Mouse (Mus musculus): ENCODE results near the gene Abcc1. TPM values are rescaled to one million over a fixed set of nuclear protein-coding genes. Genes with fewer than 3 reads are reported as not detected.

Gene Abcc1
- polyA plus RNA-seq (2015; fragmentation: Illumina TruSeq; extraction: RNeasy Lipid Tissue Mini Kit (QIAGEN cat#74804); ENCODE audit: insufficient read depth, low read depth, low replicate concordance) = 4.9 TPM

DNA sequence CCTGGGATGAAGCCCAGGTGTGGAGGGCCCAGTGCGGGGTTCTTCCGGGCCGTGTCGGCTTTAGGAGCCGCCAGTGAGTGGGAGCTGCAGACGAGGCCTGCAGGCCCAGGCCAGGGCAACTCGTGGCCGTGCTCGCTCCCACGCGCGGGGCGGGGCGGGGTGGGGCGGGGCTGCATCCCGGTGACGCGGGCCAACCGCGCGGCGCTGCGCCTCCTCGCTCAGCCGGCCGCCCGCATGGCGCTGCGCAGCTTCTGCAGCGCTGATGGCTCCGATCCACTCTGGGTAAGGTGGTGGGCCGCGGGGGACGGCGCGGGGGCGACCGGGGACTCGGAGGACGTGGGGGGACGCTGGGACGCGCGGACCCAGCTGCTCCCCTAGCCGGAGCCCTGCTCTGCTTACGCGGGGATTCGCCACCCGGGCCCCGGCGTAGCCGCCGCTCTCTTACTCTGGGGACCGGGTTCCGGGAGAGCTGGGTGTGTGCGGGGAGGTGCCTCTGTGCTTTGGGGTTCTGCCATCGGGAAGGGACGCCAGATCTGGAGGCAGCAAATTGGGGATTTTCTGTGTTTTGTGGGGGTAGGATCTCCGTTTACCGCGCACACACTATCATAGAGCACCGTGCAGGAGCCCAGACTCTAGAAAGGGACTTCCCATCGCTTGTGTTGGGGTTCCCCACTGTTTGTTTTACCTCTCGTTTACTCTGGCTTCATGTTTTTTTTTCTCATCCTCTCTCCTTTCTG lies at the start of gene Abcc1:
Gene Abcc1 (plus strand): TSS at position 197 of the 737 bp plus-strand sequence.

GRCm38 (mm10) chr16:14316884-14317876 lies 44.2 kb upstream of the Abcc1 start, which contains the start of gene Fopnl:
Gene Fopnl, minus strand, starts transcription at chr16:14317405.

Other genes with a start within 250 kb of the Abcc1 start
- 11.6 TPM for gene Nde1, start 198.3 kb upstream of the Abcc1 start, polyA plus RNA-seq (2015; fragmentation: Illumina TruSeq; extraction: RNeasy Lipid Tissue Mini Kit (QIAGEN cat#74804); ENCODE audit: insufficient read depth, low read depth, low replicate concordance)
- gene Marf1, start 198.2 kb upstream of the Abcc1 start, polyA plus RNA-seq (2015; fragmentation: Illumina TruSeq; extraction: RNeasy Lipid Tissue Mini Kit (QIAGEN cat#74804); ENCODE audit: insufficient read depth, low read depth, low replicate concordance) = 10.1 TPM
- 29.0 TPM for gene Myh11, start 70.2 kb upstream of the Abcc1 start, polyA plus RNA-seq (2015; fragmentation: Illumina TruSeq; extraction: RNeasy Lipid Tissue Mini Kit (QIAGEN cat#74804); ENCODE audit: insufficient read depth, low read depth, low replicate concordance)
- gene Fopnl, start 44.2 kb upstream of the Abcc1 start, polyA plus RNA-seq (2015; fragmentation: Illumina TruSeq; extraction: RNeasy Lipid Tissue Mini Kit (QIAGEN cat#74804); ENCODE audit: insufficient read depth, low read depth, low replicate concordance) = 17.0 TPM
- gene A630010A05Rik, start 200.8 kb downstream of the Abcc1 start, polyA plus RNA-seq (2015; fragmentation: Illumina TruSeq; extraction: RNeasy Lipid Tissue Mini Kit (QIAGEN cat#74804); ENCODE audit: insufficient read depth, low read depth, low replicate concordance) = not detected

Measured in pancreas, adult 10 weeks (tissue).